Mouse (Mus musculus) bone marrow, adult 2 months (tissue): ENCODE measurements around the gene Osbpl6.

Source experiments
- CTCF ChIP-seq: fragments of 200-500 bp; IDR thresholded peaks from 2 replicates; pipeline ENCODE4 v1.5.1; 2011; ENCODE audit warnings: low read length, control low read depth; ENCODE audit not compliant: control insufficient read depth, insufficient read depth
- POLR2A ChIP-seq: fragments of 200-500 bp; IDR thresholded peaks from 2 replicates; pipeline ENCODE4 v1.6.1; 2011; ENCODE audit warnings: low read depth, mild to moderate bottlenecking, control low read depth, low read length, borderline replicate concordance; ENCODE audit not compliant: control insufficient read depth

DNA sequence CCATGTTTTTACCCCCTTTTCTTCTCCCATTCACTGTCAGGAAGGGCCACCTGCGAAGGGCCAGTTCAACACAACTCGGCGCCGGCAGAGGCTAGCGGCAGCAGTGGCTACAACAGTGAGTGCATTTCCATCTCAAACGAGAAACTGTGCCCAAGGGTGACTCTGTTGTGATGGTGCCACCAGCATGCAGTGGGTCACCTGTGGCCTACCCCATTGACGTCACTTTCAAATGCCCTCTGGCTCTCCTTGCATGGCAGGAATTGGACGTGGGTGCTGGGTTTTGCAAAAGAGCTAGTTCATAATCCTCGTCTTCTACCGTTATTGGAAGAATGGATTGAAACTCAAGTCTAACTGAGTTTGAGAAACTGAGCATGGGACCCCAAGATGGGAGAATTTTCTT, 153.8 kb downstream of the Osbpl6 start:
- no peak for TF ChIP-seq CTCF
- no peak for TF ChIP-seq POLR2A
